Mouse (Mus musculus) left cerebral cortex, adult 11 months (tissue): ENCODE measurements around the gene Gm49325.
A peak's percentile ranks its signal among the peaks of the same experiment; 100 is the strongest.

ENCODE experiments used
- DNase-seq: peaks from one replicate; pipeline ENCODE4 v3.0.0; 2022; ENCODE audit warnings: low spot score

Gm49325 gene

GRCm38 (mm10) chr10:77626036-77626435 is 20.0 kb downstream of the Gm49325 start:
- DNase-seq, result no peak

- no peak for DNase-seq
Observed at GRCm38 (mm10) chr10:77626591-77626990, 20.6 kb downstream of the Gm49325 start.

GRCm38 (mm10) chr10:77627497-77627896 is 21.5 kb downstream of the Gm49325 start:
- peak; percentile 72 for DNase-seq

- DNase-seq, result no peak
Observed at GRCm38 (mm10) chr10:77629163-77629562, 23.2 kb downstream of the Gm49325 start.

GRCm38 (mm10) chr10:77629970-77630369 is 24.0 kb downstream of the Gm49325 start:
- DNase-seq, result no peak

- no peak for DNase-seq
Observed at GRCm38 (mm10) chr10:77634016-77634415, 28.0 kb downstream of the Gm49325 start.

GRCm38 (mm10) chr10:77634452-77635231 is 28.6 kb downstream of the Gm49325 start:
- no peak for DNase-seq

GRCm38 (mm10) chr10:77636234-77636922 is 30.4 kb downstream of the Gm49325 start:
- no peak for DNase-seq

- no peak for DNase-seq
Observed at GRCm38 (mm10) chr10:77638956-77639355, 33.0 kb downstream of the Gm49325 start.

GRCm38 (mm10) chr10:77643160-77643559 is 37.2 kb downstream of the Gm49325 start:
- no peak for DNase-seq

GRCm38 (mm10) chr10:77645571-77645970 is 39.6 kb downstream of the Gm49325 start:
- no peak for DNase-seq

GRCm38 (mm10) chr10:77647461-77647860 is 41.5 kb downstream of the Gm49325 start:
- no peak for DNase-seq

GRCm38 (mm10) chr10:77647901-77648300 is 41.9 kb downstream of the Gm49325 start:
- DNase-seq, result no peak

- no peak for DNase-seq
Observed at GRCm38 (mm10) chr10:77652046-77652445, 46.0 kb downstream of the Gm49325 start.

- no peak for DNase-seq
Observed at GRCm38 (mm10) chr10:77658286-77658994, 52.4 kb downstream of the Gm49325 start.

- no peak for DNase-seq
Observed at GRCm38 (mm10) chr10:77663949-77664665, 58.1 kb downstream of the Gm49325 start.

- DNase-seq, result no peak
Observed at GRCm38 (mm10) chr10:77666342-77666741, 60.3 kb downstream of the Gm49325 start.

- DNase-seq, result no peak
Observed at GRCm38 (mm10) chr10:77667402-77667801, 61.4 kb downstream of the Gm49325 start.

- DNase-seq, result no peak
Observed at GRCm38 (mm10) chr10:77670710-77671109, 64.7 kb downstream of the Gm49325 start.

- DNase-seq, result no peak
Observed at GRCm38 (mm10) chr10:77671519-77671918, 65.5 kb downstream of the Gm49325 start.

GRCm38 (mm10) chr10:77673765-77674164 is 67.8 kb downstream of the Gm49325 start:
- no peak for DNase-seq

GRCm38 (mm10) chr10:77677562-77677961 is 71.6 kb downstream of the Gm49325 start:
- DNase-seq, result no peak
